Mouse (Mus musculus): ENCODE measurements around the gene Vmn1r18.
"Not testable (repeated sequence)": the region's sequence is repeated elsewhere in the genome, so short reads cannot be mapped to it uniquely, and the experiment has no call there.

Vmn1r18 gene

GRCm38 (mm10) chr6:57395683-57396082 lies at the start of gene Vmn1r18:
Gene Vmn1r18, minus strand, starts transcription at chr6:57395783.
- DNase-seq (ENCODE audit: inconsistent ontology term), result no peak

GRCm38 (mm10) chr6:57431196-57431595 lies 35.6 kb upstream of the Vmn1r18 start:
- DNase-seq (ENCODE audit: inconsistent ontology term), result no peak

DNA sequence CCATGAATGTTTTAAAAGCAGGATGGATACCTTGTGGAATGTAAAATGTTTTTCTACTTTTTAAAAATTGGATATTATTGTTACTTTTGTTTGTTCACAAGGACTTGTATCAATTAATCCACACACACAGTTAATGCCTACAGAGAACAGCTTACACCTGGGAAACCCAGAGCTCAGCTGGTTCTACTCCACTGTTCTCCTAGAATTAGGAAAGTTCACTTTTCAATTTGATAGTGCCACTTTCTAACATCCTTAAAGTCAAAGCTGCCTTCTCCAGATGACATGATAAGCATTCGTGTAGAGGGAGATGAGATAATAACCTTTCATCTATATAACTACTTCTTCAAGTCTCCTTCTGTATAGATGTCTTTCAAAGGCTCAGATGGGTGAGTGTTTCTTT lies 33.0 kb upstream of the Vmn1r18 start, which contains the start of gene Vmn1r20:
Gene Vmn1r20 (plus strand): TSS at position 301 of the 400 bp plus-strand sequence.
- no peak for DNase-seq (ENCODE audit: inconsistent ontology term)

GRCm38 (mm10) chr6:57403480-57403879 lies 7.9 kb upstream of the Vmn1r18 start, which contains the start of gene Vmn1r19:
Gene Vmn1r19, plus strand, starts transcription at chr6:57403780.
- not testable (repeated sequence) for DNase-seq (ENCODE audit: inconsistent ontology term)

GRCm38 (mm10) chr6:57367496-57367895 lies 28.1 kb downstream of the Vmn1r18 start:
- no peak for DNase-seq (ENCODE audit: inconsistent ontology term)

- DNase-seq (ENCODE audit: inconsistent ontology term), result not testable (repeated sequence)
Measured at GRCm38 (mm10) chr6:57365866-57366265, 29.7 kb downstream of the Vmn1r18 start.

DNA sequence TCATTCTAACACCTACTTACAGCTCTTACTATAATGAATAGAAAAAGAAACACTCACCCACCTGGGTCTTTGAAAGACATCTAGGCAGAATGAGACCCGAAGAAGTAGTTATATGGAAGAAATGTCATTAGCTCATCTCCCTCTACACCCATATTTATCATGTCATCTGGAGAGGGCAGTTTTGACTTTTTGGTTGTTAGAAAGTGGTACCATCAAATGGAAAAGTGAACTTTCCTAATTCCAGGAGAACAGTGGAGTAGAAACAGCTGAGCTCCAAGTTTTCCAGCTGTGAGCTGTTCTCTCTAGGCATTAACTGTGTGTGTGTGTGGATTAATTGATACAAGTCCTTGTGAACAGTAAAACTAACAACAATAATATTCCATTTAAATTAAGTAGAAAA lies 32.0 kb downstream of the Vmn1r18 start, which contains the start of gene Vmn1r17:
Gene Vmn1r17 (minus strand): TSS at position 101 of the 400 bp plus-strand sequence.
- no peak for DNase-seq (ENCODE audit: inconsistent ontology term)

DNA sequence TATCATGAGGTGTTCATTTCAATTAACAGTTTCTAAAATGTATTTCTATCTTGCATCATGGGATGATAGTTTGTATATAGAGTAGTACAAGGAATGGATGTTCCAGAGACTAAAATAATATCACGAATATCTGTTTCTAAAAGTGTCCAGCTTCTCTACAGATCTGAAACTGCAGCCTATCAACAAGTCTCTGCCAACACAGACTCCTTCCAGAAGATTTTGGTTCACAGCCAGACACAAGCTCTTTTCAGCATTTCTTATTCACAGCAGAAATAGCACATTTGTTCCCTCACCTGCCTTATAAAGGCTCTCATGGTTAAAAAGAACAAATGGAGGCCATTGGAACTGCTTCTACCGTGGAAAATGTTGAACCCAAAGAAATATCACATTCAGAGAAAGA lies 38.7 kb downstream of the Vmn1r18 start:
- DNase-seq (ENCODE audit: inconsistent ontology term), result no peak

DNA sequence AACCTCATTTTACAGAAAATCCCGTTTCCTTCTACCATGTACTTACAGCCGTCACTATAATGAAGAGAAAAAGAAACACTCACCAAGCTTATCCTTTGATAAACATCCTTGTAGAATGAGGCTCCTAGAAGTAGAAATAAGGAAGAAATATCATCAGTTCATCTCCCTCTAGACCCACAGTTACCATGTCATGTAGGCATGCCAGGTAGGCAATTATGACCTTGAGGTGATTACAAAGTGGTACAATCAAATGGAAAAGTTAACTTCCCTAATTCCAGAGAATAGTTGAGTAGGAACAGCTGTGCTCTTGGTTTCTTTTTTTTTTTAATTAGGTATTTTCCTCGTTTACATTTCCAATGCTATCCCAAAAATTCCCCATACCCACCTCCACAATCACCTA lies 66.2 kb downstream of the Vmn1r18 start, which contains the start of gene Vmn1r16:
Gene Vmn1r16 (minus strand): TSS at position 101 of the 400 bp plus-strand sequence.
- no peak for DNase-seq (ENCODE audit: inconsistent ontology term)
